ENCODE assay signal across 8 mouse cellular contexts in the genomic region with DNA sequence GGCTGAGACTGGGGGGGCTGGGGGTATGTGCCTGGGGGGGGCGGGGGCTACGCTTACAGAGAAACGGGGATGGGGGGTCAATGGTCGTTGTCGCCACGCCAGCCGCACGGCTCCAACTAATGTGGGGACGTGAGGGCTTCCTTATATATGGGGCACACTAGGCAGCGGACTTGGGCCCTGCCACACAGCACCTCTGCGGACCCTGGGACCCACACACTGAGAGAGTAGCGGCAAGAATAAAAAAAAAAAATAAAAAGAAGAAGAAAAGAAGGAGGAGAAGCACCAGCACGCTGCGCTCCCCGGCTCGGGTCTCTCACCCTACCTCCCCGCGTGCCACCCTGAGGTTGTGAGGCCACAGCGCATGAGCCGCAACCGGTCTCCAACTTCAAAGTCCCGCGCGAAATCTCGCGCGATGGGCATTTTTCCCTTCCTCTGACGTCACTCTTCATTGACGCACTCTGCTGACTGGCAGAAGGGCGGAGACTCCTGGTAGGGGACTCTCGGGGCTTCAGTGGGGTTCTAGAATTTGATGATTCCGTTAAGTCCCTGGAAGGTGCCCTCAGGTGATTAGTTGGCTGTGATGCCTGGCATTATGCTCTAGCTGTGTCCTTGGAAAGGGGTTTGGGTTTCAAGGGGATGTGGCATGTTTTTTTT. TPM values are rescaled to one million over a fixed set of nuclear protein-coding genes. Genes with fewer than 3 reads are reported as not detected.
A peak's percentile ranks its signal among the peaks of the same experiment; 100 is the strongest.
DNase-seq lines count a peak whose midpoint lies in the region; ATAC-seq and TF ChIP-seq lines count a peak whose summit lies in the region.

No protein-coding gene starts in this region.

- H3K9me3 ChIP-seq in forebrain, embryonic 14.5 days (replicated peaks; ENCODE audit: control insufficient read depth, low read length), result no peaks in the 10 kb centered on the region

- peak; percentile 89 for DNase-seq in ES-CJ7 (ENCODE audit: low read depth, low spot score)
- DNase-seq in cerebellum, adult 11 months, result peak; percentile 89
- peak; percentile 97 for DNase-seq in forebrain, embryonic 14.5 days (ENCODE audit: low spot score)
- peak; percentile 88 for DNase-seq in heart, postnatal 25 days (ENCODE audit: low spot score)
- peak; percentile 89 to 95 for DNase-seq in layer of hippocampus, adult 18-20 months (ENCODE audit: low spot score in 2 of 2)
- DNase-seq in lung, adult 2 months, result peak; percentile 85
- peak; percentile 83 to 91 for DNase-seq in thymus, adult 18-20 months

- peak overlapping the region; percentile 54 for H3K4me2 ChIP-seq in forebrain, embryonic 14.5 days (ENCODE audit: low read length)

- peak overlapping the region; percentile 74 for H3K9ac ChIP-seq in forebrain, embryonic 14.5 days (ENCODE audit: low read length)

- H3K4me3 ChIP-seq in forebrain, embryonic 14.5 days (ENCODE audit: low read depth, low read length), result peak overlapping the region; percentile 50
- peak overlapping the region; percentile 78 for H3K4me3 ChIP-seq in lung, adult 2 months (replicated peaks; ENCODE audit: extremely low read depth, low read depth, low read length)

- intact Hi-C loops in heart, postnatal 25 days (cut with DNase I), result loop anchor here (2.0 to 10.0 kb wide), 2 partner anchors 28 to 138 kb away; a partner anchor contains a TSS

- no peaks in the 10 kb centered on the region for H3K4me1 ChIP-seq in forebrain, embryonic 14.5 days (ENCODE audit: control insufficient read depth, insufficient read depth, low read length)
- peaks cover 3% of the 10 kb centered on the region; the same call in 1 of the 2 replicates for H3K4me1 ChIP-seq in lung, adult 2 months (ENCODE audit: control insufficient read depth, insufficient read depth, low read length)

- no peaks in the 10 kb centered on the region for H3K36me3 ChIP-seq in forebrain, embryonic 14.5 days (ENCODE audit: control insufficient read depth, insufficient read depth, low read length)

- peak; percentile 95 for ATAC-seq in forebrain, embryonic 14.5 days
- peak; percentile 92 for ATAC-seq in neutrophil, adult 5-6 weeks (ENCODE audit: extremely low read depth, insufficient number of reproducible peaks, low FRiP score, poor library complexity, severe bottlenecking)

- TF ChIP-seq POLR2A in lung, adult 2 months (IDR thresholded peaks at IDR 0.05; ENCODE audit: borderline replicate concordance, extremely low read depth, low read depth, low read length), result peak; percentile 93

- no peak for TF ChIP-seq CTCF in lung, adult 2 months (IDR thresholded peaks at IDR 0.05; ENCODE audit: insufficient read depth, low read length)

- WGBS in forebrain, embryonic 14.5 days, result 25% methylated on average over 31 of the region's 32 CpGs
- 37% methylated on average over 31 of the region's 32 CpGs for WGBS in lung, adult 2 months

- peak overlapping the region; percentile 72; the same call in 1 of the 2 replicates for H3K27ac ChIP-seq in forebrain, embryonic 14.5 days (ENCODE audit: low read depth, low read length)

- no peaks in the 10 kb centered on the region for H3K27me3 ChIP-seq in forebrain, embryonic 14.5 days (replicated peaks; ENCODE audit: control insufficient read depth, insufficient read depth, low read length)

RNA-seq across cellular contexts. Expression of a gene that starts 0.5 kb away (rescaled TPM):
- 13.1 and 16.3 TPM in 2 replicates for polyA plus RNA-seq in forebrain, embryonic 14.5 days (2014; fragmentation: Nextera tagmentation; extraction: Ambion mirVana)
- 1 to 10 TPM; 3.2 to 3.9 TPM for total RNA-seq in heart, postnatal 25 days (2021)
- 10 to 100 TPM; 30.4 to 32.1 TPM for total RNA-seq in layer of hippocampus, adult 18-20 months (2021)
- polyA plus RNA-seq in lung, adult 2 months (2012; rRNA removed), result 0.48 and 0.80 TPM in 2 replicates
- total RNA-seq in neutrophil, adult 5-6 weeks (2017), result 5.5 and 5.7 TPM in 2 replicates

RNA-seq across cellular contexts. Expression of a gene that starts 29.3 kb away (rescaled TPM):
- polyA plus RNA-seq in forebrain, embryonic 14.5 days (2014; fragmentation: Nextera tagmentation; extraction: Ambion mirVana), result 23.9 and 24.5 TPM in 2 replicates
- total RNA-seq in heart, postnatal 25 days (2021), result 10 to 100 TPM; 15.3 to 17.5 TPM
- 10 to 100 TPM; 40.8 to 42.6 TPM for total RNA-seq in layer of hippocampus, adult 18-20 months (2021)
- polyA plus RNA-seq in lung, adult 2 months (2012; rRNA removed), result 18.6 and 22.7 TPM in 2 replicates
- total RNA-seq in neutrophil, adult 5-6 weeks (2017), result 44.5 and 47.8 TPM in 2 replicates

RNA-seq across cellular contexts. Expression of a gene that starts 29.5 kb away (rescaled TPM):
- 130 and 144 TPM in 2 replicates for polyA plus RNA-seq in forebrain, embryonic 14.5 days (2014; fragmentation: Nextera tagmentation; extraction: Ambion mirVana)
- total RNA-seq in heart, postnatal 25 days (2021), result 10 to 100 TPM; 67.5 to 77.9 TPM
- 10 to 100 TPM; 53.5 to 57.9 TPM for total RNA-seq in layer of hippocampus, adult 18-20 months (2021)
- polyA plus RNA-seq in lung, adult 2 months (2012; rRNA removed), result 23.1 and 27.1 TPM in 2 replicates
- total RNA-seq in neutrophil, adult 5-6 weeks (2017), result 18.5 and 20.9 TPM in 2 replicates

Comparison
In these comparisons a context has a peak if more than half of its experiments do, and no peak if none do; other contexts are left out.
1. Peak in every context shown above with its lines: DNase-seq, ATAC-seq, H3K4me3 ChIP-seq and H3K27ac ChIP-seq.